Mouse (Mus musculus): ENCODE data around the gene U2af2. TPM values are rescaled to one million over a fixed set of nuclear protein-coding genes. Genes with fewer than 3 reads are reported as not detected.

U2af2 gene
- total and polyA plus RNA-seq, 2 experiments from 2014 or later = 38.0 to 99.1 TPM

DNA sequence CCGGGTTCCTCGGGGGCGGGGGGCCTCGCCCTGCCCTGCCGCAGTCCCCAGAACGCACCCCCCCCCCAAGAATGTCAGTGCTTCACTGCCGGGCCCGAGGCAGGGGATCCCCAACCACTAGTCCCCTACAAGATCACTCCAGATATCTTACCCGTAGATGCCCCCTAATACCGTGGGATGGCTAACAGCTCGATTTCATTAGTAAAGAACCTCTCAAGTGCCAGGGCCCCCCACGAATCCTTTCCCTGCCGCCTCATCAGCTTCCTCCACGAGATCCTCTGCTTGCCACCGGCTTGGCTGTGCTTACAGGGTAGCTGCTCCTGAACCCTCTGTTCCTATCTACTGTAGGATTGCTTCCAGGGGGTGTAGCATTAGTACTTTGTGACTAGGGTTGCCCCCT, 41.3 kb upstream of the U2af2 start:
- peak overlapping the region; percentile 97 for H3K9ac ChIP-seq (replicated peaks; ENCODE audit: low read depth, low read length)
- no peak for TF ChIP-seq EP300 (IDR thresholded peaks at IDR 0.05; ENCODE audit: low read depth)
- TF ChIP-seq CTCF (IDR thresholded peaks at IDR 0.05; ENCODE audit: low read depth) = no peak
- WGBS = 0% methylated on average over 15 of the region's 15 CpGs
- peaks cover 29% of the 10 kb centered on the region for H3K36me3 ChIP-seq (replicated peaks; ENCODE audit: control insufficient read depth, insufficient read depth, low read length)
- ATAC-seq (ENCODE audit: insufficient read depth, low read depth) = no peak
- H3K4me3 ChIP-seq (ENCODE audit: low read depth, low read length) = peak overlapping the region; percentile 98
- H3K27me3 ChIP-seq (ENCODE audit: control insufficient read depth, insufficient read depth, low read length) = no peaks in the 10 kb centered on the region
- H3K9me3 ChIP-seq (replicated peaks; ENCODE audit: control insufficient read depth, low read length) = no peaks in the 10 kb centered on the region
- peaks cover 18% of the 10 kb centered on the region for H3K4me1 ChIP-seq (ENCODE audit: control insufficient read depth, insufficient read depth)
- peak overlapping the region; percentile 97 for H3K27ac ChIP-seq (ENCODE audit: low read depth)
- no peak for DNase-seq (ENCODE audit: low spot score)
- H3K4me2 ChIP-seq (ENCODE audit: low read depth, low read length) = peak overlapping the region; percentile 91

DNA sequence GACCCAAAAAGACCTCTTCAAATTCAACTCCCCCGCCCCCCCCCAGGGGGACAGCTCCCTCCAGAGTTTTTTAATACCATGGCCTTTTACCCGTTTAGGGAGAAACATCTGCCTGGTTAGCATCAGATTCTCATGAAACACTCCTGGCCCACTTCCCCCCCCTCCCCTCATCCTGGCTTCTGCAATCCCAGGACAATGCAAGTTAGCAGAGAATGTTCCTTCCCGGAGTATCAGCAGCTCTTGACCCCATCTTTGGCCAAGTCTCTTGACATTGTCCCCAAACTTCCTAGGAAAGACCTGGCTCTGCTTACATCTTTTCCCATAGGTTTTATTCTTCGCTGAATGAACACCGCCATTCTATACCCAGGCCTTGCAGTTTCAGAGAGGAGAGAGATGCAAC, 40.7 kb upstream of the U2af2 start:
- Histone ChIP-seq H3K36me3 (replicated peaks; ENCODE audit: control insufficient read depth, insufficient read depth, low read length) (peaks cover 29% of the 10 kb centered on the region), H3K9ac (replicated peaks; ENCODE audit: low read depth, low read length) (peak overlapping the region; percentile 97)

DNA sequence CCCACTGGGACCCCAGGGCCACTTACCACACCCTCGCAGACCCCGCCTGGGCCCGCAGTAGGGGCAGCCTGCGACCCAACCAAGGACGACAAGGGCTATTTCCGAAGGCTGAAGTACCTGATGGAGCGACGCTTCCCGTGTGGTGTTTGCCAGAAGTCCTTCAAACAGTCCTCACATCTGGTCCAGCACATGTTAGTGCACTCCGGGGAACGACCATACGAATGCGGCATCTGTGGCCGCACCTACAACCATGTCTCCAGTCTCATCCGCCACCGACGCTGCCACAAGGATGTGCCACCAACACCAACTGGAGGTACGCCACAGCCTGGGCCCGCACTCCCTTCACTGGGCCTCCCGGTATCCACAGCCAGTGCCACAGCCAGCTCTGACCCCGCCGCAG, 32.4 kb upstream of the U2af2 start:
- no peak overlapping the region for H3K4me2 ChIP-seq (ENCODE audit: low read depth, low read length)
- ATAC-seq (ENCODE audit: insufficient read depth, low read depth) = no peak
- WGBS = 93% methylated on average over 22 of the region's 22 CpGs

More for the DNA sequence above, 40.7 kb upstream of the U2af2 start:
- no peak for ATAC-seq (ENCODE audit: insufficient read depth, low read depth)
- Histone ChIP-seq H3K27me3 (ENCODE audit: control insufficient read depth, insufficient read depth, low read length) (no peaks in the 10 kb centered on the region), H3K27ac (ENCODE audit: low read depth) (peak overlapping the region; percentile 97), H3K4me3 (ENCODE audit: low read depth, low read length) (peak overlapping the region; percentile 98), H3K4me1 (ENCODE audit: control insufficient read depth, insufficient read depth) (peaks cover 14% of the 10 kb centered on the region), H3K9me3 (replicated peaks; ENCODE audit: control insufficient read depth, low read length) (no peaks in the 10 kb centered on the region), H3K4me2 (ENCODE audit: low read depth, low read length) (peak overlapping the region; percentile 91)
- WGBS = 44% methylated on average over 5 of the region's 5 CpGs
- TF ChIP-seq EP300 (IDR thresholded peaks at IDR 0.05; ENCODE audit: low read depth) (no peak), CTCF (IDR thresholded peaks at IDR 0.05; ENCODE audit: low read depth) (no peak)
- DNase-seq (ENCODE audit: low spot score) = no peak

DNA sequence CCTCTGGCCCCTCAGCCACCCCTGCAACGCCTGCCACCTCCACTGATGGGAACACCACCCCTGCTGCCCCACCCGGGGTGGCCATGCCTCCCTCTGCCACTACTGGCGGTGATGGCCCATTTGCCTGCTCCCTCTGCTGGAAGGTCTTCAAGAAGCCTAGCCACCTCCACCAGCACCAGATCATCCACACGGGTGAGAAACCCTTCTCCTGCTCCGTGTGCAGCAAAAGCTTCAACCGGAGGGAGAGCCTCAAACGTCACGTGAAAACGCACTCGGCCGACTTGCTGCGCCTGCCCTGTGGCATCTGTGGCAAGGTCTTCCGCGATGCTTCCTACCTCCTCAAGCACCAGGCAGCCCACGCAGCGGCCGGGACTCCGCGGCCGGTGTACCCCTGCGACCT, 32.0 kb upstream of the U2af2 start:
- no peak overlapping the region for H3K27ac ChIP-seq (ENCODE audit: low read depth)
- WGBS = 89% methylated on average over 21 of the region's 21 CpGs
- no peak overlapping the region for H3K9ac ChIP-seq (replicated peaks; ENCODE audit: low read depth, low read length)
- no peaks in the 10 kb centered on the region for H3K4me1 ChIP-seq (ENCODE audit: control insufficient read depth, insufficient read depth)
- no peak overlapping the region for H3K4me2 ChIP-seq (ENCODE audit: low read depth, low read length)
- no peak for TF ChIP-seq CTCF (IDR thresholded peaks at IDR 0.05; ENCODE audit: low read depth)
- no peak for TF ChIP-seq EP300 (IDR thresholded peaks at IDR 0.05; ENCODE audit: low read depth)
- DNase-seq (ENCODE audit: low spot score) (no peak), ATAC-seq (ENCODE audit: insufficient read depth, low read depth) (no peak)
- H3K27me3 ChIP-seq (ENCODE audit: control insufficient read depth, insufficient read depth, low read length) = no peaks in the 10 kb centered on the region
- H3K36me3 ChIP-seq (replicated peaks; ENCODE audit: control insufficient read depth, insufficient read depth, low read length) = peaks cover 73% of the 10 kb centered on the region
- H3K9me3 ChIP-seq (replicated peaks; ENCODE audit: control insufficient read depth, low read length) = peaks cover 21% of the 10 kb centered on the region
- H3K4me3 ChIP-seq (ENCODE audit: low read depth, low read length) = no peak overlapping the region

More for the DNA sequence above, 32.4 kb upstream of the U2af2 start:
- no peak for TF ChIP-seq EP300 (IDR thresholded peaks at IDR 0.05; ENCODE audit: low read depth)
- TF ChIP-seq CTCF (IDR thresholded peaks at IDR 0.05; ENCODE audit: low read depth) = no peak
- Histone ChIP-seq H3K36me3 (replicated peaks; ENCODE audit: control insufficient read depth, insufficient read depth, low read length) (peaks cover 75% of the 10 kb centered on the region), H3K9me3 (replicated peaks; ENCODE audit: control insufficient read depth, low read length) (peaks cover 21% of the 10 kb centered on the region), H3K27me3 (ENCODE audit: control insufficient read depth, insufficient read depth, low read length) (no peaks in the 10 kb centered on the region), H3K27ac (ENCODE audit: low read depth) (no peak overlapping the region), H3K9ac (replicated peaks; ENCODE audit: low read depth, low read length) (no peak overlapping the region), H3K4me3 (ENCODE audit: low read depth, low read length) (no peak overlapping the region), H3K4me1 (ENCODE audit: control insufficient read depth, insufficient read depth) (no peaks in the 10 kb centered on the region)
- no peak for DNase-seq (ENCODE audit: low spot score)

DNA sequence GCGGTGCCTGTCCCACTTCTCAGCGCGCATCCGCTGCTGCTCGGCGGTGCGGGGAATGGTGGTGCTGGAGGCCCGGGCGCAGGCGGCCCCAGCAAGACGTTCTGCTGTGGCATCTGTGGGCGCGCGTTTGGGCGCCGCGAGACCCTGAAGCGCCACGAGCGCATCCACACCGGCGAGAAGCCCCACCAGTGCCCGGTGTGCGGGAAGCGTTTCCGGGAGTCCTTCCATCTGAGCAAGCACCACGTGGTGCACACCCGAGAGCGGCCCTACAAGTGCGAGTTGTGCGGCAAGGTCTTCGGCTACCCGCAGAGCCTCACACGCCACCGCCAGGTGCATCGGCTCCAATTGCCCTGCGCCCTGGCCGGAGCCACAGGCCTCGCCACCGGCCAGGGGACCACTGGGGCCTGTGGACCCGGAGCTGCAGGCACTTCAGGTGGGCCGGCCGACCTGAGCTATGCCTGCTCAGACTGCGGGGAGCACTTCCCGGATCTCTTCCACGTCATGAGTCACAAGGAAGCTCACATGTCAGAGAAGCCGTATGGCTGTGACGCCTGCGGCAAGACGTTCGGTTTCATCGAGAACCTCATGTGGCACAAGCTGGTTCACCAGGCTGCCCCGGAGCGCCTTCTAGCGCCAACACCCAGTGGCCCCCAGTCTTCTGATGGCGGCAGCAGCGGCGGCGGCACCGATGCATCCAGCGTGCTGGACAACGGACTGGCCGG, 31.2 kb upstream of the U2af2 start:
- WGBS = 85% methylated on average over 63 of the region's 63 CpGs
- ATAC-seq (ENCODE audit: insufficient read depth, low read depth) = no peak
- Histone ChIP-seq H3K4me2 (ENCODE audit: low read depth, low read length) (no peak overlapping the region), H3K4me1 (ENCODE audit: control insufficient read depth, insufficient read depth) (no peaks in the 10 kb centered on the region), H3K36me3 (replicated peaks; ENCODE audit: control insufficient read depth, insufficient read depth, low read length) (peaks cover 79% of the 10 kb centered on the region), H3K9ac (replicated peaks; ENCODE audit: low read depth, low read length) (no peak overlapping the region), H3K9me3 (replicated peaks; ENCODE audit: control insufficient read depth, low read length) (peaks cover 21% of the 10 kb centered on the region), H3K4me3 (ENCODE audit: low read depth, low read length) (no peak overlapping the region), H3K27me3 (ENCODE audit: control insufficient read depth, insufficient read depth, low read length) (no peaks in the 10 kb centered on the region), H3K27ac (ENCODE audit: low read depth) (no peak overlapping the region)
- no peak for DNase-seq (ENCODE audit: low spot score)
- TF ChIP-seq CTCF (IDR thresholded peaks at IDR 0.05; ENCODE audit: low read depth) (no peak), EP300 (IDR thresholded peaks at IDR 0.05; ENCODE audit: low read depth) (no peak)

DNA sequence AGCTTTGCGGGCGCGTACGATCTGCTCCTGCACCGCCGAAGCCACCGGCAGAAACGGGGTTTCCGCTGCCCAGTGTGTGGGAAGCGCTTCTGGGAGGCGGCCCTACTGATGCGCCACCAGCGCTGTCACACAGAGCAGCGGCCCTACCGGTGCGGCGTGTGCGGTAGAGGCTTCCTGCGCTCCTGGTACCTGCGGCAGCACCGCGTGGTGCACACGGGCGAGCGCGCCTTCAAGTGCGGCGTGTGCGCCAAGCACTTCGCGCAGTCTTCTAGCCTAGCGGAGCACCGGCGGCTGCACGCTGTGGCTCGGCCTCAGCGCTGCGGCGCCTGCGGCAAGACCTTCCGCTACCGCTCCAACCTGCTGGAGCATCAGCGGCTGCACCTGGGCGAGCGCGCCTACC, 30.4 kb upstream of the U2af2 start:
- no peak overlapping the region for H3K9ac ChIP-seq (replicated peaks; ENCODE audit: low read depth, low read length)
- 82% methylated on average over 46 of the region's 46 CpGs for WGBS
- H3K27me3 ChIP-seq (ENCODE audit: control insufficient read depth, insufficient read depth, low read length) = no peaks in the 10 kb centered on the region
- no peak overlapping the region for H3K4me3 ChIP-seq (ENCODE audit: low read depth, low read length)
- ATAC-seq (ENCODE audit: insufficient read depth, low read depth) (no peak), DNase-seq (ENCODE audit: low spot score) (no peak)
- peaks cover 21% of the 10 kb centered on the region for H3K9me3 ChIP-seq (replicated peaks; ENCODE audit: control insufficient read depth, low read length)
- no peak overlapping the region for H3K4me2 ChIP-seq (ENCODE audit: low read depth, low read length)
- H3K27ac ChIP-seq (ENCODE audit: low read depth) = no peak overlapping the region
- no peaks in the 10 kb centered on the region for H3K4me1 ChIP-seq (ENCODE audit: control insufficient read depth, insufficient read depth)
- H3K36me3 ChIP-seq (replicated peaks; ENCODE audit: control insufficient read depth, insufficient read depth, low read length) = peaks cover 82% of the 10 kb centered on the region
- TF ChIP-seq EP300 (IDR thresholded peaks at IDR 0.05; ENCODE audit: low read depth) (no peak), CTCF (IDR thresholded peaks at IDR 0.05; ENCODE audit: low read depth) (no peak)

All from heart, postnatal 0 days (tissue).